ENCODE assay signal across 32 mouse cellular contexts in genomic region chr11:72402969-72403368, GRCm38 (mm10). TPM values are rescaled to one million over a fixed set of nuclear protein-coding genes. Genes with fewer than 3 reads are reported as not detected.
A peak's percentile ranks its signal among the peaks of the same experiment; 100 is the strongest.
DNase-seq lines count a peak whose midpoint lies in the region; ATAC-seq and TF ChIP-seq lines count a peak whose summit lies in the region.
"Had no signal": no experiment of that assay in that cellular context is flagged by ENCODE, and none has a peak within 500 bp of the region (broad histone marks: within the 10 kb centered on the region; RNA-seq: fewer than 3 reads in every experiment).

No protein-coding gene starts in this region.

- peaks cover 26% of the 10 kb centered on the region; the same call in 1 of the 2 replicates for H3K36me3 ChIP-seq in hindbrain, embryonic 10.5 days
- no peaks in the 10 kb centered on the region; the same call in 1 of the 2 replicates for H3K36me3 ChIP-seq in hindbrain, embryonic 16.5 days (ENCODE audit: control insufficient read depth, insufficient read depth, low read length)
- H3K36me3 ChIP-seq in kidney, postnatal 0 days (ENCODE audit: insufficient read depth, low read length): peaks cover 17% of the 10 kb centered on the region; the same call in 1 of the 2 replicates
- H3K36me3 ChIP-seq: midbrain, embryonic 13.5 days; neural tube, embryonic 13.5 days had no signal

- no peak overlapping the region for H3K9ac ChIP-seq in hindbrain, embryonic 16.5 days (ENCODE audit: low read depth, low read length)
- no peak overlapping the region for H3K9ac ChIP-seq in kidney, postnatal 0 days (ENCODE audit: low read depth, low read length)
- H3K9ac ChIP-seq: forebrain, embryonic 13.5 days; intestine, embryonic 15.5 days; limb, embryonic 13.5 days; liver, embryonic 12.5 days; liver, postnatal 0 days; midbrain, embryonic 13.5 days; neural tube, embryonic 13.5 days had no signal

- TF ChIP-seq CTCF in kidney, postnatal 0 days (IDR thresholded peaks at IDR 0.05; ENCODE audit: low read depth): no peak

- H3K4me2 ChIP-seq in hindbrain, embryonic 16.5 days (ENCODE audit: low read length): no peak overlapping the region
- H3K4me2 ChIP-seq in kidney, postnatal 0 days (ENCODE audit: low read length): no peak overlapping the region
- H3K4me2 ChIP-seq: forebrain, embryonic 13.5 days; intestine, embryonic 15.5 days; limb, embryonic 13.5 days; liver, embryonic 12.5 days; midbrain, embryonic 13.5 days; neural tube, embryonic 13.5 days had no signal

- ATAC-seq in hindbrain, embryonic 16.5 days: no peak
- no peak for ATAC-seq in kidney, postnatal 0 days (replicated peaks; ENCODE audit: low FRiP score, low read depth)
- ATAC-seq: CD4-positive, CD25-positive, alpha-beta regulatory T cell, adult 4 months; forebrain, embryonic 13.5 days; hindbrain, postnatal 0 days; intestine, embryonic 15.5 days; liver, embryonic 12.5 days; liver, postnatal 0 days; midbrain, embryonic 13.5 days had no signal

- peaks cover 11% of the 10 kb centered on the region for H3K27me3 ChIP-seq in hindbrain, embryonic 10.5 days (ENCODE audit: insufficient read depth, poor library complexity, severe bottlenecking)
- H3K27me3 ChIP-seq in hindbrain, embryonic 16.5 days (replicated peaks; ENCODE audit: control insufficient read depth, insufficient read depth, low read length): no peaks in the 10 kb centered on the region
- no peaks in the 10 kb centered on the region for H3K27me3 ChIP-seq in kidney, postnatal 0 days (ENCODE audit: insufficient read depth, low read length)
- H3K27me3 ChIP-seq: intestine, embryonic 15.5 days had no signal

- DNase-seq in hindbrain, embryonic 10.5 days (ENCODE audit: low spot score): no peak
- DNase-seq in kidney, postnatal 0 days (ENCODE audit: low spot score): no peak
- no peak for DNase-seq in kidney, adult 8-10 months
- DNase-seq in urinary bladder, postnatal 10 days (ENCODE audit: low spot score): peak; percentile 8
- DNase-seq in urinary bladder, postnatal 25 days (ENCODE audit: low spot score): no peak
- no peak for DNase-seq in liver
- DNase-seq: adrenal gland, postnatal 10 days; cerebellum, adult 8-10 months; cerebellum, postnatal 25 days; gastrocnemius, postnatal 25 days; heart, adult 2 months; heart, postnatal 14 days; kidney, postnatal 10 days; liver, postnatal 0 days; right cerebral cortex, postnatal 4 days; thymus, postnatal 4 days had no signal

- H3K9me3 ChIP-seq in hindbrain, embryonic 10.5 days: no peaks in the 10 kb centered on the region
- H3K9me3 ChIP-seq in hindbrain, embryonic 16.5 days (ENCODE audit: control insufficient read depth, low read length): no peaks in the 10 kb centered on the region
- H3K9me3 ChIP-seq in kidney, postnatal 0 days (replicated peaks; ENCODE audit: low read length): no peaks in the 10 kb centered on the region
- H3K9me3 ChIP-seq: forebrain, embryonic 13.5 days; intestine, embryonic 15.5 days; limb, embryonic 13.5 days; liver, embryonic 12.5 days; midbrain, embryonic 13.5 days; neural tube, embryonic 13.5 days had no signal

- 89% methylated on average over 12 of the region's 12 CpGs for WGBS in hindbrain, embryonic 10.5 days
- 93% methylated on average over 12 of the region's 12 CpGs for WGBS in hindbrain, embryonic 16.5 days
- WGBS in kidney, postnatal 0 days: 83% methylated on average over 12 of the region's 12 CpGs

- H3K4me1 ChIP-seq in hindbrain, embryonic 10.5 days (replicated peaks): peaks cover 62% of the 10 kb centered on the region
- H3K4me1 ChIP-seq in hindbrain, embryonic 16.5 days (ENCODE audit: control insufficient read depth, insufficient read depth, low read depth, low read length): no peaks in the 10 kb centered on the region
- H3K4me1 ChIP-seq in kidney, postnatal 0 days (replicated peaks; ENCODE audit: insufficient read depth, low read length): peaks cover 46% of the 10 kb centered on the region
- H3K4me1 ChIP-seq: forebrain, embryonic 13.5 days; megakaryocyte, embryonic 14.5 days; midbrain, embryonic 13.5 days had no signal

- H3K4me3 ChIP-seq in hindbrain, embryonic 10.5 days: no peak overlapping the region
- no peak overlapping the region for H3K4me3 ChIP-seq in hindbrain, embryonic 16.5 days (ENCODE audit: low read length)
- no peak overlapping the region for H3K4me3 ChIP-seq in kidney, postnatal 0 days (replicated peaks; ENCODE audit: low read depth, low read length)
- H3K4me3 ChIP-seq: forebrain, embryonic 13.5 days; heart, adult 2 months; intestine, embryonic 15.5 days; layer of hippocampus, adult 2 months; limb, embryonic 13.5 days; liver, embryonic 12.5 days; megakaryocyte, embryonic 14.5 days; midbrain, embryonic 13.5 days; neural tube, embryonic 13.5 days had no signal

- H3K27ac ChIP-seq in hindbrain, embryonic 10.5 days: peak overlapping the region; percentile 45; the same call in 1 of the 2 replicates
- H3K27ac ChIP-seq in hindbrain, embryonic 16.5 days (ENCODE audit: low read depth, low read length): no peak overlapping the region
- peak overlapping the region; percentile 85; the same call in 1 of the 2 replicates for H3K27ac ChIP-seq in kidney, postnatal 0 days
- H3K27ac ChIP-seq: forebrain, embryonic 13.5 days; heart, adult 2 months; hindbrain, postnatal 0 days; intestine, embryonic 15.5 days; layer of hippocampus, adult 2 months; limb, embryonic 13.5 days; liver, embryonic 12.5 days; midbrain, embryonic 13.5 days; neural tube, embryonic 13.5 days; stomach, postnatal 0 days had no signal

RNA-seq across cellular contexts. Expression of gene Smtnl2, which starts 8.5 kb away (rescaled TPM):
- 10.7 and 22.8 TPM in 2 replicates for polyA plus RNA-seq in hindbrain, embryonic 10.5 days (2016; fragmentation: Nextera tagmentation; extraction: Ambion mirVana)
- polyA plus RNA-seq in hindbrain, embryonic 16.5 days (2015; fragmentation: Nextera tagmentation; extraction: Ambion mirVana): 12.3 and 12.4 TPM in 2 replicates
- 112 and 129 TPM in 2 replicates for polyA plus RNA-seq in kidney, postnatal 0 days (2015; fragmentation: Nextera tagmentation; extraction: Ambion mirVana)

RNA-seq across cellular contexts. Expression of gene Ggt6, which starts 32.4 kb away (rescaled TPM):
- not detected in 2 replicates for polyA plus RNA-seq in hindbrain, embryonic 10.5 days (2016; fragmentation: Nextera tagmentation; extraction: Ambion mirVana)
- not detected in 2 replicates for polyA plus RNA-seq in hindbrain, embryonic 16.5 days (2015; fragmentation: Nextera tagmentation; extraction: Ambion mirVana)
- polyA plus RNA-seq in kidney, postnatal 0 days (2015; fragmentation: Nextera tagmentation; extraction: Ambion mirVana): 3.3 and 3.8 TPM in 2 replicates
- polyA plus RNA-seq: CD4-positive, CD25-positive, alpha-beta regulatory T cell, adult 4 months; embryonic facial prominence, embryonic 11.5 days; forebrain, embryonic 13.5 days; heart, embryonic 14.5 days; hindbrain, embryonic 11.5 days; hindbrain, postnatal 0 days; liver, embryonic 12.5 days; midbrain, embryonic 13.5 days; neural tube, embryonic 13.5 days had no signal

RNA-seq across cellular contexts. Expression of gene Mybbp1a, which starts 38.2 kb away (rescaled TPM):
- polyA plus RNA-seq in hindbrain, embryonic 10.5 days (2016; fragmentation: Nextera tagmentation; extraction: Ambion mirVana): 148 and 215 TPM in 2 replicates
- 54.2 and 63.0 TPM in 2 replicates for polyA plus RNA-seq in hindbrain, embryonic 16.5 days (2015; fragmentation: Nextera tagmentation; extraction: Ambion mirVana)
- 107 and 109 TPM in 2 replicates for polyA plus RNA-seq in kidney, postnatal 0 days (2015; fragmentation: Nextera tagmentation; extraction: Ambion mirVana)

RNA-seq across cellular contexts. Expression of gene Tekt1, which starts 40.7 kb away (rescaled TPM):
- polyA plus RNA-seq in hindbrain, embryonic 10.5 days (2016; fragmentation: Nextera tagmentation; extraction: Ambion mirVana): 7.0 and 7.7 TPM in 2 replicates
- 9.0 and 9.6 TPM in 2 replicates for polyA plus RNA-seq in hindbrain, embryonic 16.5 days (2015; fragmentation: Nextera tagmentation; extraction: Ambion mirVana)
- polyA plus RNA-seq in kidney, postnatal 0 days (2015; fragmentation: Nextera tagmentation; extraction: Ambion mirVana): 4.6 and 5.1 TPM in 2 replicates
- polyA plus RNA-seq: CD4-positive, CD25-positive, alpha-beta regulatory T cell, adult 4 months; liver, postnatal 0 days; spleen, adult 2 months; stomach, postnatal 0 days had no signal
